ENCODE assay signal across 19 mouse cellular contexts in genomic region chr13:35614832-35615479, GRCm38 (mm10). TPM values are rescaled to one million over a fixed set of nuclear protein-coding genes. Genes with fewer than 3 reads are reported as not detected.
DNase-seq lines count a peak whose midpoint lies in the region; ATAC-seq lines count a peak whose summit lies in the region.
"Had no signal": no experiment of that assay in that cellular context is flagged by ENCODE, and none has a peak within 500 bp of the region (broad histone marks: within the 10 kb centered on the region; RNA-seq: fewer than 3 reads in every experiment).

No protein-coding gene starts in this region.

- no peak for DNase-seq in heart, postnatal 14 days
- peak; percentile 97 for DNase-seq in MEL-GATA-1-ER (ENCODE audit: extremely low read depth, low read depth)
- DNase-seq in gastrocnemius, adult 18-20 months (ENCODE audit: low spot score) = no peak
- DNase-seq in gastrocnemius, postnatal 4 days (ENCODE audit: low spot score in 2 of 2) = no peak
- no peak for DNase-seq in adipocyte (ENCODE audit: low spot score)
- DNase-seq: adrenal gland, postnatal 14 days; cerebellum, adult 9-10 months; gastrocnemius, postnatal 25 days; kidney, postnatal 14 days; thymus, postnatal 36 days had no signal

- H3K4me1 ChIP-seq in heart, embryonic 12.5 days (replicated peaks) = peaks cover 9% of the 10 kb centered on the region
- H3K4me1 ChIP-seq: embryonic facial prominence, embryonic 12.5 days; limb, embryonic 15.5 days had no signal

- no peak overlapping the region for H3K27ac ChIP-seq in heart, embryonic 12.5 days (ENCODE audit: poor library complexity, severe bottlenecking)
- H3K27ac ChIP-seq: embryonic facial prominence, embryonic 12.5 days; left cerebral cortex, adult 2 months; limb, embryonic 15.5 days had no signal

- H3K9me3 ChIP-seq in heart, embryonic 12.5 days (replicated peaks) = no peaks in the 10 kb centered on the region; the same call in 1 of the 2 replicates
- H3K9me3 ChIP-seq: embryonic facial prominence, embryonic 12.5 days; limb, embryonic 15.5 days had no signal

- no peak overlapping the region for H3K9ac ChIP-seq in heart, embryonic 12.5 days
- H3K9ac ChIP-seq: embryonic facial prominence, embryonic 12.5 days; limb, embryonic 15.5 days had no signal

- H3K36me3 ChIP-seq in heart, embryonic 12.5 days = no peaks in the 10 kb centered on the region
- H3K36me3 ChIP-seq: embryonic facial prominence, embryonic 12.5 days; limb, embryonic 15.5 days had no signal

- 55% methylated on average over 4 of the region's 4 CpGs for WGBS in heart, embryonic 12.5 days

- ATAC-seq in heart, embryonic 12.5 days (ENCODE audit: insufficient number of reproducible peaks, low FRiP score) = peak; percentile 80
- ATAC-seq in hematopoietic stem cell, adult 5-6 weeks (replicated peaks in 1 of 2; ENCODE audit: insufficient read depth in 1 of 2, low FRiP score in 2 of 2, low TSS enrichment in 1 of 2, low read depth in 1 of 2, poor library complexity in 2 of 2, severe bottlenecking in 2 of 2) = peak; percentile 96 to 98
- ATAC-seq in megakaryocyte-erythroid progenitor cell, adult 5-6 weeks (replicated peaks; ENCODE audit: low FRiP score, low TSS enrichment, poor library complexity, severe bottlenecking) = peak; percentile 95
- ATAC-seq: forebrain, embryonic 16.5 days; hindbrain, embryonic 16.5 days had no signal

- no peaks in the 10 kb centered on the region for H3K27me3 ChIP-seq in heart, embryonic 12.5 days (replicated peaks)
- H3K27me3 ChIP-seq: embryonic facial prominence, embryonic 12.5 days; limb, embryonic 15.5 days had no signal

- H3K4me3 ChIP-seq in heart, embryonic 12.5 days = no peak overlapping the region
- H3K4me3 ChIP-seq: embryonic facial prominence, embryonic 12.5 days; left cerebral cortex, adult 2 months; limb, embryonic 15.5 days had no signal

- H3K4me2 ChIP-seq in heart, embryonic 12.5 days = no peak overlapping the region
- H3K4me2 ChIP-seq: embryonic facial prominence, embryonic 12.5 days; limb, embryonic 15.5 days; midbrain, embryonic 11.5 days had no signal

- intact Hi-C loops in heart, postnatal 14 days (cut with DNase I) = no loop called here

RNA-seq across cellular contexts. Expression of gene Cdyl, which starts 44.7 kb away (rescaled TPM):
- polyA plus RNA-seq in heart, embryonic 12.5 days (2016; fragmentation: Nextera tagmentation; extraction: Ambion mirVana) = 19.4 and 19.6 TPM in 2 replicates
- total RNA-seq in heart, postnatal 14 days (2021) = 1 to 10 TPM; 8.6 to 9.0 TPM
- total RNA-seq in hematopoietic stem cell, adult 5-6 weeks (2017) = 14.4 and 15.9 TPM in 2 replicates
- 23.7 and 25.9 TPM in 2 replicates for total RNA-seq in megakaryocyte-erythroid progenitor cell, adult 5-6 weeks (2014; fragmentation: Nextera tagmentation)
- 19.4 and 20.3 TPM in 2 replicates for total RNA-seq in megakaryocyte-erythroid progenitor cell, adult 5-6 weeks (2017)
- 1 to 10 TPM; 4.5 to 5.8 TPM for total RNA-seq in gastrocnemius, adult 18-20 months (2021)
- total RNA-seq in gastrocnemius, postnatal 4 days (2021) = 10 to 100 TPM; 23.3 to 26.8 TPM
